ENCODE assay signal across 11 mouse cellular contexts in genomic region chr3:97931310-97931885, GRCm38 (mm10). TPM values are rescaled to one million over a fixed set of nuclear protein-coding genes. Genes with fewer than 3 reads are reported as not detected.
DNase-seq lines count a peak whose midpoint lies in the region; ATAC-seq lines count a peak whose summit lies in the region.
"Had no signal": no experiment of that assay in that cellular context is flagged by ENCODE, and none has a peak within 500 bp of the region (broad histone marks: within the 10 kb centered on the region; RNA-seq: fewer than 3 reads in every experiment).

No protein-coding gene starts in this region.

- H3K36me3 ChIP-seq in heart, embryonic 16.5 days (ENCODE audit: control insufficient read depth, insufficient read depth): no peaks in the 10 kb centered on the region
- no peaks in the 10 kb centered on the region for H3K36me3 ChIP-seq in heart, embryonic 10.5 days
- no peaks in the 10 kb centered on the region for H3K36me3 ChIP-seq in liver, embryonic 12.5 days
- H3K36me3 ChIP-seq: heart, embryonic 12.5 days had no signal

- H3K4me1 ChIP-seq in heart, embryonic 16.5 days (ENCODE audit: control insufficient read depth, insufficient read depth, low read length): peaks cover 8% of the 10 kb centered on the region
- H3K4me1 ChIP-seq in heart, embryonic 10.5 days: peaks cover 19% of the 10 kb centered on the region
- peaks cover 74% of the 10 kb centered on the region for H3K4me1 ChIP-seq in liver, embryonic 12.5 days

- H3K9me3 ChIP-seq in heart, embryonic 16.5 days (replicated peaks; ENCODE audit: control insufficient read depth, low read length): no peaks in the 10 kb centered on the region
- no peaks in the 10 kb centered on the region for H3K9me3 ChIP-seq in heart, embryonic 10.5 days
- H3K9me3 ChIP-seq in liver, embryonic 12.5 days (replicated peaks): no peaks in the 10 kb centered on the region
- H3K9me3 ChIP-seq: heart, embryonic 12.5 days had no signal

- H3K27me3 ChIP-seq in heart, embryonic 16.5 days (ENCODE audit: control insufficient read depth, insufficient read depth, low read length): no peaks in the 10 kb centered on the region
- H3K27me3 ChIP-seq in heart, embryonic 10.5 days (ENCODE audit: insufficient read depth, poor library complexity, severe bottlenecking): peaks cover 5% of the 10 kb centered on the region; the same call in 1 of the 2 replicates
- H3K27me3 ChIP-seq in liver, embryonic 12.5 days (replicated peaks): no peaks in the 10 kb centered on the region; the same call in 1 of the 2 replicates

- H3K27ac ChIP-seq in heart, embryonic 16.5 days (ENCODE audit: low read length): no peak overlapping the region
- H3K27ac ChIP-seq in heart, embryonic 10.5 days: no peak overlapping the region
- no peak overlapping the region for H3K27ac ChIP-seq in liver, embryonic 12.5 days

- H3K9ac ChIP-seq in heart, embryonic 16.5 days (ENCODE audit: low read length): no peak overlapping the region
- no peak overlapping the region for H3K9ac ChIP-seq in liver, embryonic 12.5 days

- DNase-seq in heart, embryonic 10.5 days (ENCODE audit: low spot score): no peak
- DNase-seq in spleen, postnatal 36 days (ENCODE audit: low spot score in 2 of 2): peak; percentile 23 to 32
- DNase-seq in spleen, postnatal 4 days (ENCODE audit: low spot score in 2 of 2): no peak
- no peak for DNase-seq in thymus, postnatal 25 days
- no peak for DNase-seq in adrenal gland, postnatal 10 days
- no peak for DNase-seq in kidney, postnatal 4 days
- DNase-seq: adrenal gland, postnatal 25 days had no signal

- peak overlapping the region; percentile 51; the same call in 1 of the 2 replicates for H3K4me2 ChIP-seq in heart, embryonic 16.5 days (ENCODE audit: low read depth, low read length)
- H3K4me2 ChIP-seq in liver, embryonic 12.5 days: peak overlapping the region; percentile 58

- 65% methylated on average over 7 of the region's 7 CpGs for WGBS in heart, embryonic 16.5 days
- 70% methylated on average over 7 of the region's 7 CpGs for WGBS in heart, embryonic 10.5 days
- 54% methylated on average over 7 of the region's 7 CpGs for WGBS in liver, embryonic 12.5 days (ENCODE audit: insufficient replicate concordance)

- H3K4me3 ChIP-seq in heart, embryonic 16.5 days (ENCODE audit: low read length): no peak overlapping the region
- no peak overlapping the region for H3K4me3 ChIP-seq in heart, embryonic 10.5 days
- no peak overlapping the region for H3K4me3 ChIP-seq in liver, embryonic 12.5 days

- no peak for ATAC-seq in heart, embryonic 16.5 days (replicated peaks; ENCODE audit: extremely low read depth, insufficient read depth, low FRiP score)
- no peak for ATAC-seq in liver, embryonic 12.5 days
- ATAC-seq: midbrain, embryonic 16.5 days had no signal

RNA-seq across cellular contexts. Expression of gene Sec22b, which starts 30.4 kb away (rescaled TPM):
- polyA plus RNA-seq in heart, embryonic 16.5 days (2015; fragmentation: Nextera tagmentation; extraction: Ambion mirVana): 106 and 112 TPM in 2 replicates
- 140 and 154 TPM in 2 replicates for polyA plus RNA-seq in heart, embryonic 10.5 days (2016; fragmentation: Nextera tagmentation; extraction: Ambion mirVana)
- 67.1 and 69.2 TPM in 2 replicates for polyA plus RNA-seq in liver, embryonic 12.5 days (2016; fragmentation: Nextera tagmentation; extraction: Ambion mirVana)
- 10 to 100 TPM; 78.5 to 85.2 TPM for total RNA-seq in adrenal gland, postnatal 10 days (2021)

RNA-seq across cellular contexts. Expression of gene Pde4dip, which starts 42.9 kb away (rescaled TPM):
- polyA plus RNA-seq in heart, embryonic 16.5 days (2015; fragmentation: Nextera tagmentation; extraction: Ambion mirVana): 115 and 117 TPM in 2 replicates
- polyA plus RNA-seq in heart, embryonic 10.5 days (2016; fragmentation: Nextera tagmentation; extraction: Ambion mirVana): 42.0 and 84.8 TPM in 2 replicates
- polyA plus RNA-seq in liver, embryonic 12.5 days (2016; fragmentation: Nextera tagmentation; extraction: Ambion mirVana): 8.9 and 9.9 TPM in 2 replicates
- total RNA-seq in adrenal gland, postnatal 10 days (2021): 100 to 1,000 TPM in 1 of 2 experiments, 10 to 100 TPM in 1; 79.3 to 173 TPM

Comparison
In these comparisons a context has a peak if more than half of its experiments do, and no peak if none do; other contexts are left out.
1. DNase-seq: peak in spleen, postnatal 36 days (2 of 2); none in heart, embryonic 10.5 days (single experiment), spleen, postnatal 4 days (0 of 2), thymus, postnatal 25 days (single experiment), adrenal gland, postnatal 10 days (single experiment) and kidney, postnatal 4 days (0 of 2).